Mouse (Mus musculus): ENCODE measurements around the gene Ddx54. TPM values are rescaled to one million over a fixed set of nuclear protein-coding genes. Genes with fewer than 3 reads are reported as not detected.

The Ddx54 gene
- polyA plus RNA-seq, 1 experiment from 2014 or later = 58.3 TPM

DNA sequence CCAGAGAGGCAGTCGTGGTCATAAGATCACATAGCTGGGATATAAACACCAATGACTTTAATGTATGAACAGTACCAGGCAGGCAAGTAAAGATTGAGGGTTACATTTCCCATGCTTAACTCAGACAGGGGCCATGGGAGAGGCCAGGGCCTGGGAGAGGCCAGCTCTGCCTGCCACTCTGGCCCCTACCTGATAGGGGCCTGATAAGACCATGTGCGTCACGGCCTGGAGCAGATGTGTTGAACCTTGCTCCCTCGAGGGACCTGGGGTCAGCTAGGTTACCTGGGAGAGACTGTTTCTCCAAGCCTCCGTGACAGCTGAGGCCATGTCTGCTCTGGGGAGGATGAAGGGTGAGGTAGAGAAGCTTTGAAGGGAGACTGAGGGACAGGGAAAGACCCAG lies 38.7 kb downstream of the Ddx54 start:
- WGBS = 83% methylated on average over 5 of the region's 5 CpGs
- Histone ChIP-seq H3K4me3 (no peak overlapping the region), H3K27ac (no peak overlapping the region), H3K36me3 (no peaks in the 10 kb centered on the region), H3K4me1 (peaks cover 8% of the 10 kb centered on the region; the same call in 1 of the 2 replicates), H3K9me3 (no peaks in the 10 kb centered on the region), H3K4me2 (replicated peaks) (no peak overlapping the region), H3K9ac (no peak overlapping the region), H3K27me3 (replicated peaks) (peaks cover 62% of the 10 kb centered on the region)
- ATAC-seq (ENCODE audit: low FRiP score, low read depth) = no peak

DNA sequence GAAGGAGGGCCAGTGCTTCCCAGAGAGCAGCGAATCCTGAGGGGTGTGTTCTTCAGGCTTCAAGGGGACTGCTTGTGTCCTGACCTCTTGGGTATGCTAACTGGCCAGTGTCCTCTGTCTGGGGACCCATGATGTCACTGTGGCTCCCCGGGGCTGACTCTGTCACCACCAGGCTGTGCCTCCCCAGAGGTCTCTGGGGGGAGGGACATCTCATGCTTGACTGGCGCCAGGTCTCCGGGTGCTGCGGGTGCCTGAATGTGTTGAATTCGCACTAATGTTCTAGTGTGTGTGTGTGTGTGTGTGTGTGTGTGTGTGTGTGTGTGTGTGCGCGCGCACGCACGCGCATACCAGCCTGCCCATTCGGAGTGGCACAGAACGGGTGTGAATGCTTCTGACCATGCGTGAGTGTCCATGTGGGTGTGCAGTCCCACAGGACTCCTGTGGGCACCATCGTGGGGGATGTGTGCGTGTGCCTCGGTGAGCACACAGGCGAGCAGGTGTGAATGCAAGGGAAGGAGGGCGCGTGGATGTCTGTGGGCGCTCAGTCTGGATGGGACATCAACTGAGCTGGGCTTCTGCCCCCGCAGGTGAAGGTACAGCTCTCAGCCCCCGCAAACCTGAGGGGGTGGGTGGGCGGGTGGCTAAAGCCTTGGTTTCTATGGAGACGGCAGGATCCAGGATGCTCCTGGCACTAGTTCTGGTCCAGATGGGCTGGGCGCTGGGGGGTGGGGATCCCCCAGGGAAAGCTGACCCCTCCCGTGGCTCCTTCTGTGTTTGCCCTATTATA lies 40.6 kb downstream of the Ddx54 start:
- H3K9me3 ChIP-seq = no peaks in the 10 kb centered on the region
- 79% methylated on average over 28 of the region's 28 CpGs for WGBS

DNA sequence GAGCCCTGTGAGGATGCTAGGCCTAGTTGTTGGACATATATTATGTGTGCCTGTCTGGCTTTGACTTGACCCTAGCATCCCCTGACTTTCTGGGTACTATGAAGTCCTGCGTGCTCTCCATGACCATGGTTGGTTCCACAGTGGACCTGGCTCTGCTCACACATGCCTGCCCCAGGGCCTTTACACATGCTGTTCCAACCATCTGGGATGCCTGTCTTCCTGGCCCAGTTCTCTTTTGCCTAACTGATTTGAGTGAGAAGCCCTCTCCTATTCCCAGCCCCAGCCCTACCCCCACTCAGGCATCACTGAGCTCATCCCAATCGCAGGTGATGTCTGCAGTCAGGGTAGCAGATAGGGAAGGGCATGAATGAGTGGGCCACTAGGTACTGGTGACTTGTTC lies 41.3 kb downstream of the Ddx54 start:
- no peak overlapping the region for H3K27ac ChIP-seq
- H3K27me3 ChIP-seq (replicated peaks) = peaks cover 37% of the 10 kb centered on the region
- H3K36me3 ChIP-seq = no peaks in the 10 kb centered on the region
- 91% methylated on average over 2 of the region's 2 CpGs for WGBS
- no peak overlapping the region for H3K4me2 ChIP-seq (replicated peaks)
- H3K9ac ChIP-seq = no peak overlapping the region
- peaks cover 4% of the 10 kb centered on the region; the same call in 1 of the 2 replicates for H3K4me1 ChIP-seq
- no peaks in the 10 kb centered on the region for H3K9me3 ChIP-seq
- no peak overlapping the region for H3K4me3 ChIP-seq
- ATAC-seq (ENCODE audit: low FRiP score, low read depth) = no peak

More for the DNA sequence above, 40.6 kb downstream of the Ddx54 start:
- Histone ChIP-seq H3K4me1 (peaks cover 8% of the 10 kb centered on the region; the same call in 1 of the 2 replicates), H3K27ac (no peak overlapping the region), H3K4me3 (no peak overlapping the region), H3K36me3 (no peaks in the 10 kb centered on the region), H3K4me2 (replicated peaks) (no peak overlapping the region), H3K27me3 (replicated peaks) (peaks cover 45% of the 10 kb centered on the region), H3K9ac (no peak overlapping the region)
- no peak for ATAC-seq (ENCODE audit: low FRiP score, low read depth)

DNA sequence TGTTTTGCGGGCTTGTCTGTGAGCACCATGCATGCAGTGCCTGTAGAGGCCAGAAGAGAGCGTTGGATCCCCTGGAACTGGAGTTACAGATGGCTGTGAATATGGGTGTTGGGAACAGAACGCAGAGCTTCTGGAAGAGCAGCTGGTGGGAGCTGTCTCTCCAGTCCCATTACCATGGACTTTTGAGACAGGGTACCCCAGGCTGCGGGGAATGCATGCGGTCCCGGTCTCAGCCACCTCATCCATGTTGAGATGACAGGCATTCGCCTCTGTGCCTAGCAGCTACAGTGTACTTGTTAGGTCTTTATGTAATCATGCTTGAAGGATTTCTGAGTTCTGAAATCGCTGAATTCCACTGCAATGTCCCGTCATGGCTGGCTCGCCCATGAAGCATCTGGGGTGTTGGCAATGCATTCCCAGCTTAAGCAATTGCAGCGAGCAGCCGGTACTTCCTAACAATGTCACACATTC lies 43.8 kb downstream of the Ddx54 start:
- H3K36me3 ChIP-seq = no peaks in the 10 kb centered on the region

DNA sequence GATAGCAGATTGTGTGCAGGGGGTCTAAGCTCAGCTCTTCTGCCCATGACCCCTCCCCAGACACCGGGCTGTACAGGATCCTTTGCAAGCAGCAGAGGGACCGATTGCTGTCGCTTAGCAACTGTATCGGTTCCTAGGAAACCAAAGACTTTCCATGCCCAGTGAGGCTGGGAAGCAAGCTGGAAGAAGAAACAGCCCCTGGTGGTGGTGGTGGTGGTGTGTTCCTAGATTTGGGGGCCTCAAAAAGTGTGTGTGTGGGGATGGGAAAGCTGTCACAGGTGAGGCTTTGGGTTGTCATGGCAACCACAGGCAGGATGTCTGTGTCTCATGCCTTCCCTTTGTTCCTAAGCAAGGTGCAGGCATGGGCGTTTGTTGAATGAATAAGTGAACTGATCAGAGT lies 48.3 kb downstream of the Ddx54 start:
- H3K4me3 ChIP-seq = no peak overlapping the region
- no peak overlapping the region for H3K9ac ChIP-seq
- no peaks in the 10 kb centered on the region for H3K9me3 ChIP-seq
- 0 out of 2 replicates have a peak, but pooled peaks cover 2% of the 10 kb centered on the region for H3K27me3 ChIP-seq (replicated peaks)
- H3K36me3 ChIP-seq = no peaks in the 10 kb centered on the region
- ATAC-seq (ENCODE audit: low FRiP score, low read depth) = no peak
- 47% methylated on average over 5 of the region's 5 CpGs for WGBS
- no peak overlapping the region for H3K27ac ChIP-seq
- no peak overlapping the region for H3K4me2 ChIP-seq (replicated peaks)
- no peaks in the 10 kb centered on the region for H3K4me1 ChIP-seq

More for the DNA sequence above, 43.8 kb downstream of the Ddx54 start:
- Histone ChIP-seq H3K4me2 (replicated peaks) (no peak overlapping the region), H3K27me3 (replicated peaks) (peaks cover 13% of the 10 kb centered on the region; the same call in 1 of the 2 replicates), H3K4me1 (no peaks in the 10 kb centered on the region), H3K27ac (no peak overlapping the region), H3K9ac (no peak overlapping the region), H3K4me3 (no peak overlapping the region), H3K9me3 (no peaks in the 10 kb centered on the region)
- WGBS = 86% methylated on average over 12 of the region's 12 CpGs
- ATAC-seq (ENCODE audit: low FRiP score, low read depth) = no peak

DNA sequence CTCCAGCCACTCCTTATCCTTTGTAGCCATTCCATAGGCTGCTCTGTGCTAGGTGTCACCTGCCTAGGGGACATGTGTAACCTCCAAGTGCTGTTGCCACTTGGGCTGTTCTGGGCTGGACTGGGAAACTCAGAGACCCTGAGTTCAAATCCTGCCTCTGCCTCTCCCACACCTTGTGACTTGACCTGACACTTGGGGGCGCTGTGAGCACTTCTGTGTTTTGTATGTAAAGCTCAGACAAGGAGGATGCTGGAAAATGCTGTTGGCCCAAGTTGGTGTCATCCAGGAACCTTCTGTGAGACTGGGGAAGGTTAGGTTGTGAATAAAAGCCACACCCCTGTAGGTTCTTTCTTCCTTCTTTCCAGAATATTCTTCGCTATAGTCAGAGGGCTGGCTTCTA lies 52.3 kb downstream of the Ddx54 start:
- no peak for ATAC-seq (ENCODE audit: low FRiP score, low read depth)
- H3K27ac ChIP-seq = no peak overlapping the region
- no peak overlapping the region for H3K4me3 ChIP-seq
- H3K9ac ChIP-seq = no peak overlapping the region
- WGBS = 60% methylated on average over 2 of the region's 2 CpGs
- H3K4me2 ChIP-seq (replicated peaks) = no peak overlapping the region
- H3K36me3 ChIP-seq = no peaks in the 10 kb centered on the region
- no peaks in the 10 kb centered on the region for H3K9me3 ChIP-seq
- H3K4me1 ChIP-seq = no peaks in the 10 kb centered on the region
- peaks cover 11% of the 10 kb centered on the region for H3K27me3 ChIP-seq (replicated peaks)

DNA sequence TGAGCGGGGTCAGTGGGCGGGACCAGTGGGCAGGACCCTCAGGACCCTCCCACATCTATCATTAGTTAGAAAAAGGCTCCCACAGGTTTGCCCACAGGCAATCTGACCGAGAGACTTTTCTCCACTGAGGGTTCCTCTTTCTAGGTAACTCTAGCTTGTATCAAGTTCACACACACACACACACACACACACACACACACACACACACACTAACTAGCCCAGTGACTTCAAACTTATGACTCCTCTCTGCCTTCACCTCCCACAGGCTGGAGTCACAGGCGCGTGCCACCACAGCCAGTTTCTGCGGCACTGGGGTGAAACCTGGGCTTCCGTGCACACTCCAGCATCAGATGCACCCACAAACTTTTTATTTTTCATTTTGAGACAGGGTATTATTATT lies 56.2 kb downstream of the Ddx54 start:
- ATAC-seq (ENCODE audit: low FRiP score, low read depth) = no peak
- Histone ChIP-seq H3K27me3 (replicated peaks) (peaks cover 9% of the 10 kb centered on the region), H3K4me3 (no peak overlapping the region), H3K9me3 (no peaks in the 10 kb centered on the region), H3K9ac (no peak overlapping the region), H3K4me1 (no peaks in the 10 kb centered on the region), H3K27ac (no peak overlapping the region), H3K36me3 (no peaks in the 10 kb centered on the region), H3K4me2 (replicated peaks) (no peak overlapping the region)
- 78% methylated on average over 7 of the region's 7 CpGs for WGBS

DNA sequence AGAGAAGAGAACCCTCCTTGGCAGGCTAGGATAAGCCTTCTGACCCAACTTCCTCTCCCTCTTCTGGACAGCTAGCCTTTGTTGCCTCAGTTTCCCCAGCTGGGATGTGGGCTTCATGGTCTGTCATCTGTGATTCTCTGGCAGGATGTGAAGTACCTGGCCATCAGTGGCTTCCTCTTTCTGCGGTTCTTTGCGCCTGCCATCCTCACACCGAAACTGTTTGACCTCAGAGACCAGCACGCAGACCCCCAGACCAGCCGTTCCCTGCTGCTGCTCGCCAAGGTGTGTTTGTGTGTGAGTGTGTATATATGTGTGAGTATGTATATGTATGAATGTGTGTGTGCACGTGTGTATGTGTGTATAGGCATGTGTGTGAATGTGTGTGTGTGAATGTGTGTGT lies 57.6 kb downstream of the Ddx54 start:
- no peaks in the 10 kb centered on the region for H3K36me3 ChIP-seq
- peaks cover 9% of the 10 kb centered on the region for H3K27me3 ChIP-seq (replicated peaks)
- H3K4me2 ChIP-seq (replicated peaks) = no peak overlapping the region
- no peaks in the 10 kb centered on the region for H3K9me3 ChIP-seq
- no peak overlapping the region for H3K9ac ChIP-seq
- no peak for ATAC-seq (ENCODE audit: low FRiP score, low read depth)
- no peak overlapping the region for H3K4me3 ChIP-seq
- WGBS = 89% methylated on average over 7 of the region's 7 CpGs
- peaks cover 4% of the 10 kb centered on the region; the same call in 1 of the 2 replicates for H3K4me1 ChIP-seq
- no peak overlapping the region for H3K27ac ChIP-seq

DNA sequence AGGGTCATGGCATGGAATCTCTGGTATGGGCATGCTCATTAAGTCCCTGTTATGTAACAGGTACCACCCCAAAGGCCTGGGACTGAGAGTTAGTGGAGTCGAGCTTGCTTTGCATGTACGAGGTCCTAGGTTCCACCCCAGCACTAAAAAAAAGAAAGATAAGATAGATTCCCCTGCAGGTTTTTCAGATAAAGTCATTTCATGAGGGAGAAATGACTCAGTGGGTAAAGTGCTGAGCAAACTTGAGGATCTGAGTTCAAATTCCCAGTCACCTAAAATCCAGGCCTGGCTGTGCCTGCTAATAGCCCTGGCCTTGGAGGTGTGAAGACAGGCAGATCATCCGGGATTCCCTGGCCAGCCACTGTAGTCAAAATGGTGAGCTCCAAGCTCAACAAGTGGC lies 59.3 kb downstream of the Ddx54 start:
- H3K27ac ChIP-seq = no peak overlapping the region
- H3K4me1 ChIP-seq = peaks cover 4% of the 10 kb centered on the region; the same call in 1 of the 2 replicates
- H3K9me3 ChIP-seq = no peaks in the 10 kb centered on the region
- no peak overlapping the region for H3K4me3 ChIP-seq
- no peaks in the 10 kb centered on the region for H3K36me3 ChIP-seq
- no peak overlapping the region for H3K4me2 ChIP-seq (replicated peaks)
- no peak for ATAC-seq (ENCODE audit: low FRiP score, low read depth)
- H3K27me3 ChIP-seq (replicated peaks) = peaks cover 1% of the 10 kb centered on the region
- WGBS = 89% methylated on average over 3 of the region's 3 CpGs
- no peak overlapping the region for H3K9ac ChIP-seq

DNA sequence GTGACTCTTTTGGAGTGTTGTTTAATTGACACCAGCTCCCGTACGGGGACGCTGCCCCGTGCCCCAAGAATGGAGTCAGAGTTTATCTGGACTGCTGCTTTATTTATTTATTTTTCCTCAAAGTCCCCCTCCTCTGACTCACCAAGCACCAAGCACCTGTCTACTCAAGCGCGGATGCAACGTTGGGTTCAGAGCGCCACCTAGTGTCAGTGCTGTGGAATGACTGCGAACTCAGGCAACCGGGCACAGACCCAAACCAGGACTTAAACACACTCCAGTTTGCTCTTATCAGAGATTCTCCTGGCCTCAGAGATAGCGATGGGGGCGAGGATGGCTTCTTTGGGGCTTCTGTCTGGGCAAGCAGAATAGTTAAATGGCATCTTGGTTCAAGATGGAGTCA lies 61.1 kb downstream of the Ddx54 start:
- 15% methylated on average over 12 of the region's 12 CpGs for WGBS
- ATAC-seq (ENCODE audit: low FRiP score, low read depth) = no peak
- no peaks in the 10 kb centered on the region for H3K9me3 ChIP-seq
- no peak overlapping the region for H3K4me3 ChIP-seq
- no peak overlapping the region for H3K9ac ChIP-seq
- H3K4me2 ChIP-seq (replicated peaks) = no peak overlapping the region
- H3K27ac ChIP-seq = no peak overlapping the region
- H3K36me3 ChIP-seq = no peaks in the 10 kb centered on the region
- peaks cover 4% of the 10 kb centered on the region; the same call in 1 of the 2 replicates for H3K4me1 ChIP-seq
- no peaks in the 10 kb centered on the region; the same call in 1 of the 2 replicates for H3K27me3 ChIP-seq (replicated peaks)

DNA sequence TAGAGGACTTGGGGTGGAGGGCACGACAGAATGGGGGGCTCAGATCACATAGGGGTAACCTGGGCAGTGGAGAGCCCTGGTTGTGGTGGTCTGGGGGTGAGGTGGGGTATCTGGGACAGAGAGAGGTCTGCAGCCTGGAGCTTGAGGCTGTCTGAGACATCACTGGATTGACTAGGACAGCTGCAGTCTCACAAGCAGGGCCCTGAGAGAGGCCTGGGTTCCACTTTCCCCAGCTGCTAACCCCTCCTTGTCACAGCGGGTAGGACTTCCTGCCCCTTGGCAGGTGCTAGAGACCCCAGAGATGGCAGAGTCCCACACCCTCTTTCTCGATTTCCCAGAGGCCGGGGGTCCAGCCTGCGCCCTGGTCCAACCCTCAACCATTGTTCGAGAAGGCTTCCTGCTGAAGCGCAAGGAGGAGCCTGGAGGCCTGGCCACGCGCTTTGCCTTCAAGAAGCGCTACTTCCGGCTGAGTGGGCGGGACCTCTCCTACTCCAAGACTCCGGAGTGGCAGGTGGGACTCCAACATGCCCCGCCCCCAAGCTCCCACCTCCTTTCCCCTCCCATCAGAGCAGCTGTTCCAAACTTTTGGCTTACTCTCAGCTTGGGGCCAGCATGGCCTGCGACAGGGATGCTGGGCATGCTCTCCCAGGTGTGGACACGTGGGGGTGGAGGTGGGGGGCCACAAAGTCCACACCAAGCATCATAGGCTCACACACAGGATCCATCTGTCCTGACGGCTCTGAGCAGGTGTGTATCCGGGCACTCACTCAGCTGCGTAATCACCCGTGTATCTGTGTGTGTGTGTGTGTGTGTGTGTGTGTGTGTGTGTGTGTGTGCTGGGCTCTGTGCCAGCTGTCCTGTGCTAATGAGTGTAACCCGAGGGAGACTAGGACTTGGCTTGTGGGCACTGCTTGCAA lies 61.9 kb downstream of the Ddx54 start:
- Histone ChIP-seq H3K9ac (no peak overlapping the region), H3K36me3 (no peaks in the 10 kb centered on the region), H3K4me1 (peaks cover 9% of the 10 kb centered on the region), H3K27me3 (replicated peaks) (no peaks in the 10 kb centered on the region; the same call in 1 of the 2 replicates), H3K4me3 (no peak overlapping the region), H3K27ac (no peak overlapping the region), H3K9me3 (no peaks in the 10 kb centered on the region), H3K4me2 (replicated peaks) (peak overlapping the region; percentile 14; the same call in 1 of the 2 replicates)
- peak; percentile 54; the same call in 1 of the 2 replicates for ATAC-seq (ENCODE audit: low FRiP score, low read depth)
- 35% methylated on average over 21 of the region's 21 CpGs for WGBS

DNA sequence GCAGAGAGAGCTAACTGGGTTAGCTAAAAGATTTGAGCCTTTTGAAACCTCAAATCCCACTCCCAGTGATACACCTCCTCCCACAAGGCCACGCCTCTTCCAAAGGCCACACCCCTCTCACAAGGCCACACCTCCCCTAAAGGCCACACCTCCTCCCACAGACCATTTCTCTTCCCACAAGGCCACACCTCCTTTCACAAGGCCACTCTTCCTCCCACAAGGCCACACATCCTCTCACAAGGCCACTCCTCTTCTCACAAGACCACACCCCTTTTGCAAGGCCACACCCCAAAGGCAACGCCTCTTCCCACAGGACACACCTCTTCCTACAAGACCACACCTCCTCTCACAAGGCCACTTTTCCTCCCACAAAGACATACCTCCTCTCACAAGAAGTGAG lies 65.0 kb downstream of the Ddx54 start:
- Histone ChIP-seq H3K9me3 (no peaks in the 10 kb centered on the region), H3K4me2 (replicated peaks) (no peak overlapping the region), H3K27ac (no peak overlapping the region), H3K9ac (no peak overlapping the region), H3K4me1 (peaks cover 20% of the 10 kb centered on the region), H3K36me3 (0 out of 2 replicates have a peak, but pooled peaks cover 6% of the 10 kb centered on the region), H3K27me3 (replicated peaks) (peaks cover 14% of the 10 kb centered on the region), H3K4me3 (no peak overlapping the region)
- ATAC-seq (ENCODE audit: low FRiP score, low read depth) = no peak
- WGBS = 44% methylated on average over 2 of the region's 2 CpGs

Measured in neural tube, embryonic 12.5 days (tissue).